Mouse (Mus musculus): ENCODE measurements around the gene Lrrc74b.
A peak's percentile ranks its signal among the peaks of the same experiment; 100 is the strongest.
"Not testable (repeated sequence)": the region's sequence is repeated elsewhere in the genome, so short reads cannot be mapped to it uniquely, and the experiment has no call there.

Gene Lrrc74b

DNA sequence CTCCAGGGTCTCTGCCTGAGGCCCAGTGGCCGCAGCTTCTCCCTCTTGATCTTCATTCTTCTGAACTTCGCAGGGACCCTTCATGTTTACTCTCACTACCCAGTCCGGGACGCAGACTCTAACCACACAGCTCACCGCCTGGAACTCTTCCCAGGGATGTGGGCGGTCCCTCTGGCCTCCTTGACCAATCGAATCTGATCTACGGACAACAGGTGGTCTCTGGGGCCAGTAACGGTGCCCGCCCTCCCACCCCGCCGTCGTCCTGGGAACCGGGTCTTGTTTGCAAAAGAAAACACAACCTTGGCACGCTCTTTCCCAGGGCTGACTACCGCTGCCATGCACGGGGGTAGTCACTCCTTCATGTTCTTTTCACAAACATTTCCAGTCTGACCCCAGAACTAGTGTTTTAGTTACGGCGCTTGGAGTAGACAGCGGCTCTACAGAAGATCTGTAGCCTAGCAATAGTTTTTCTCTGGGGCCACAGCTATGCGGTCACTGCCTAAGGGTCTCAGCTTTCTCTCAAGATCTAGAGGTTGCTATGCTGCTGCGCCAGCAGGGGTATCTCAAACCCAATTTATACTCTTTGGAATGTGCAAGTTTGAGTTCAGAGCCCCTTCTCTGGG is at the start of gene Lrrc74b:
TSS of gene Lrrc74b (minus strand) at position 120 of the 623 bp plus-strand sequence.
- peak; percentile 77 for DNase-seq (ENCODE audit: low spot score)

DNA sequence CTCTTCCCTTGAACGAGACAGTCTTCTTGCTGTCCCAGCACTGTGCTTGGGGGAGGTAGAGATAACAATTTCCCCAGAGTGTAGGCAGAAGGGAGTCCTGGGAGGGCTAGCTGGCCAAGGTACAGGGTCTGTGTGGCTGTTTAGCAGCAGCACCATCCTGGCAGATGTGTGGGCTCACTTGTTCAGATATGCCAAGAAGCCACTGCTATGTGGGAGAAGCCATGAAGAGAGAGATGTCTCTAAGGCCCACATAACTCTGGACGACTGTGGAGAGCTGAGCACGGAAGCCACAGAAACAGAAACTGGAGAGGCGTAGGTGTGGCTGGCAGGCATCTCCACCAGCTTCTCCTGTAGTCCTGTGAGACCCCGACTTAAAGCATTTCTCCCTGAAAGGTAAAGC is 44.6 kb upstream of the Lrrc74b start:
- no peak for DNase-seq (ENCODE audit: low spot score)

DNA sequence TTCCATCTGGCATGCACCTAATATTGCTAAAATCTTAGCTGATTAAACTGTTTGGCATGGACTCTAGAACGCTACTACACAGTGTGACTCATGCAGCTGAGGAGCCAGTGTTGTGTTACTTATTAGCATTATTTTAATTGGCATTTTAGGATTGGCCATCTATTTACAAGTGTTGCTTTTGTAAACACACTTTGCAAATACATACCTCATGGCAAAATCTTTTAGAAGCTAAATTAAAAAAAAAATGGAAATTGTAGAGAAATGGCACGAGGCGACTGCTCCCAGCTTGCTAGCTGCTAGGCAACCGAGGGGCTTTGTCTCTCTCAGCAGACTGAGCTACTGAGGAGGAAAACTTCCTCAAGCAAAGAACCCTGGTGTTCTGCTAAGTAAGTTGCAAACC is 43.9 kb upstream of the Lrrc74b start:
- no peak for DNase-seq (ENCODE audit: low spot score)

GRCm38 (mm10) chr16:17600944-17601562 is 40.0 kb upstream of the Lrrc74b start:
- no peak for DNase-seq (ENCODE audit: low spot score)

DNA sequence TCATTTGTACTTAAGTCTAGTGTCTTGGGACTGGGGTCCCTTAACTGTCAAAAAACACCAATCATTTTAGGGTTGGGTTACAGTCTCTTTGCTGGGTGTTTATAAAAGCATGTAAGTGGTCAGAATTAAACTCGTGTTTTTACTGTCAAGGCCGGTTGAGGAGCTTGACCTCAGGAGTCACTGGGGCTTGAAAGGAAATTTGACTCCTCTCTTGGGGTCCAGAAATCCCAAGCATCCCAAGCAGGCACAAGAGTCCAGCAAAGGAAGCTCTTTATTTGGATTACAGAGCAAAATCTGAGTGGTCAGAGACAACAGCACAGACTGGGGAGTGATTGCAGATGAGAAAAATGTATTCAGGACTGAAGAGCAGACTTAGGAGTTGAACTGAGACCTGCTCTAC is 29.7 kb upstream of the Lrrc74b start:
- DNase-seq (ENCODE audit: low spot score) = no peak

- DNase-seq (ENCODE audit: low spot score) = peak; percentile 70
Measured at GRCm38 (mm10) chr16:17584555-17584954, 23.5 kb upstream of the Lrrc74b start.

DNA sequence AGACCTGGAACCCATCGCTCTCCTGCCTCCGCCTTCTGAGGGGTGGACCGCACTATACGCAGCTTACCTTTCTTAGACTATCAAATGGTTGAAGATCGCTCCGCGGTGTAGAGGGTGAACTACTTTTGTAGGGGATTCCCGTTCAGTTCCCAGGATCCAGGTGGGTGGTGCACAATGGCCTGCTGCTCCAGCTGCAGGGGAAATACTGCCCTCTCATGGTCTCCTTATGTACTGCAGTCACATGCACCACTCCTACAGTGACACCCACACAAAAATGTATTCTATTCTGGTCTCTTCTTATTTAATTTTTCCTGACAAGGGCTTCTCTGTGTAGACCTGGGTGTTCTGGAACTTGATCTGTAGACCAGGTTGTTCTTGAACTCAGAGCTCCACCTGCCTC is 22.0 kb upstream of the Lrrc74b start, which contains the start of gene Slc7a4:
TSS of gene Slc7a4 (minus strand) at position 151 of the 400 bp plus-strand sequence.
- no peak for DNase-seq (ENCODE audit: low spot score)

DNA sequence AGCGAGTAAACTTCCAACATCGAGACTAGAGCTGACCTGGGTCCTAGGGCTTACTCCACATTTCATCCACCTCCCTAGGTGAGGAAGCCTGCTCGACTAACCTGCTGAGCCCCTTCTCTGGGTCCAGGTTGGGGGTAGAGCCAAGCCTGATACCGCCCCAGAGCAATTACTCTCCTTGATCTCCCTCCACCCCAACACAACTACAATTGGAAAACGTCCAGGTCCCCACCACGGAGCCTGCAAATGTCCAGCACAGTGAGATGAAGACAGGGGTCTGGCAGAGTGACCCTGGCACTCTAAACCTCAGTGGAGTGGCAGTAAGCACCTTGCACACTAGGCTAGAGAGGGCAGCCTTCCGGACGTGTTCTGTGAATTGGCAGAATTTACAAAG is 15.8 kb upstream of the Lrrc74b start:
- no peak for DNase-seq (ENCODE audit: low spot score)

- DNase-seq (ENCODE audit: low spot score) = peak; percentile 71
Measured at GRCm38 (mm10) chr16:17575870-17576824, 15.1 kb upstream of the Lrrc74b start.

GRCm38 (mm10) chr16:17566186-17566585 is 5.1 kb upstream of the Lrrc74b start:
- DNase-seq (ENCODE audit: low spot score) = no peak

GRCm38 (mm10) chr16:17564771-17565170 is 3.7 kb upstream of the Lrrc74b start:
- no peak for DNase-seq (ENCODE audit: low spot score)

- no peak for DNase-seq (ENCODE audit: low spot score)
Measured at GRCm38 (mm10) chr16:17564221-17564620, 3.2 kb upstream of the Lrrc74b start.

DNA sequence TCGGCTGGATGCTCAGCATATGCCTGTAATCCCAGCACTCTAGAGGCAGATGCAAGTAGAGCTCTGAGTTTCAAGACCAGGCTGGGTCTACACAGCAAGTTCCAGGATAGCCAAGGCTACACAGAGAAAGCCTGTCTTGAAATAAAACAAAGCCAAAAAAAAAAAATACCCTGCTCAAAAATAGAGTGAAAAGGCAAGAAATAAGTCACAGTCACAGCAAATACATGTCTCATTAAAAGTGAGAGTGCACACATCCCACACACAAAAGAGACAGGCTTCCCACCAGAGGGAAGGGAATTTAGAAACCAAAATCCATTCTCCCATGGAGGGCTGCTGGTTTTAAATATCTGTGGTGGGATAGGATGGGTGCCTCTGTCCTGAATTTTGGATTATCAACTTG is 2.5 kb upstream of the Lrrc74b start:
- DNase-seq (ENCODE audit: low spot score) = no peak

DNA sequence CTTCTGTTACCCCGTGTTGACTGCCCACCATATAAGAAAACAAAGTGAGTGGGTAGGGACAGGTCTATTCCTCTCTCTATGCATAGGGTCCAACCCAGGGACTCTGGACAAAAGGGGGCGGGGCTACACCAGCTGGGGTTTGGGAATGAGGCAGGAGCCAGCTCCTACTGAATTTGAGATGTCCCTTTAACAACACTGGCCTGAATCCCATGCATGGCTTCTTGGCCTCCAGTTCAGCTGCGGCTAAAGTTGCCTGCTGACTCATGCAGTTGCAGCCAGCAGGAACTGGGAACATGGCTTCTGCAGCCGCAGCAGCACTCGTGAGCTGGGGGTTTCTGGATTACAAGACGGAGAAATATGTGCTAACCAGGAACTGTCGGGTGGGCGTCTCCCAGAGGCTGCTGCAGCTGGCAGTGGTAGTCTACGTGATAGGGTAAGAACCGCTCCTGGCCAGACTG is 733 bp upstream of the Lrrc74b start, which contains the start of gene P2rx6:
TSS of gene P2rx6 (plus strand) at position 135 of the 458 bp plus-strand sequence.
- peak; percentile 31 for DNase-seq (ENCODE audit: low spot score)

- DNase-seq (ENCODE audit: low spot score) = no peak
Measured at GRCm38 (mm10) chr16:17559396-17560027, 1.5 kb downstream of the Lrrc74b start.

DNA sequence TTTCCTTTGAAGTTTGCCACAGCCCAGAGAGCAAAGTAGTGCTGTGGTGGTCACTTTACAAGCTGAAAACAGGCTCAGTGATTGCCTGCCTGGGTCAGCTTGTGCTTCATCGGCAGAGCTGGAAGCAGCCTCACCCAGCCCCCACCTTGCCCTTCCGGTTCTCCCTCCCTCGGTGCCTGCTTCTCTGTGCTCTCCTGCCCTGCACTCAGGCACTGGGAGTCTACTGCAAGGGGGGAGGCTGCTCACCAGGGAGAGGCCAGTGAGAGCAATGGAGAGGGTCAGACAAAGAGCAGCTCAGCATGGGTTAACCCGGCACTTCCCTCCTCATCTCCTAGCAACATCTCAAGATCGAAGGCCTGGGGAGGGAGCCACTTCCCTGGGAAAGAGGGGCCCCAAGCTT is 2.2 kb downstream of the Lrrc74b start:
- no peak for DNase-seq (ENCODE audit: low spot score)

DNA sequence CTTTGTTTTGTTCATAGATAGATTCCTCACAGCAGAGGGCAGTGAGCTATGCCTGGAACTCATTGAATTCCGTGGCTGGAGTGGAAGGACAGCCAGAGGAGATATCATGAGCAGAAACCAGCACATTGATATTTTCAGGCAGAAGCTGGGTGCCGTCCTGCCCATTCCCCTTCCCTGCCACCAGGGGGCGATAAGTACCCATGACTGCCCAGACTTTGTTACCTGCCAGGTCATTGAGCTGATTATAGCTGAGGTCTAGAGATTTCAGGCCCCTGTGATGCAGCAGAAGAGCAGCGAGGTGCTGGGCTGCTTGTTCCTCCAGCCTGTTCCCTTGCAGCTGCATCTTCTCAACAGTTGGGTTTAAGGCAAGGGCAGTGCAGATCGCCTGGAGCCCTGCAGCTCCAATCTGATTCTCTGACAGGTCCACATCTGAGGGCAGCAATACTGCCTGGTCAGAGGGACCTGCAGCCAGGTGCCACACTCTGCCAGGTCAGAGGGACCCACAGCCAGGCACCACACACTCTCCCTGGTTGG is 3.0 kb downstream of the Lrrc74b start:
- DNase-seq (ENCODE audit: low spot score) = peak; percentile 48

GRCm38 (mm10) chr16:17556907-17557306 is 4.1 kb downstream of the Lrrc74b start:
- DNase-seq (ENCODE audit: low spot score) = no peak

GRCm38 (mm10) chr16:17556180-17556579 is 4.9 kb downstream of the Lrrc74b start:
- DNase-seq (ENCODE audit: low spot score) = no peak

DNA sequence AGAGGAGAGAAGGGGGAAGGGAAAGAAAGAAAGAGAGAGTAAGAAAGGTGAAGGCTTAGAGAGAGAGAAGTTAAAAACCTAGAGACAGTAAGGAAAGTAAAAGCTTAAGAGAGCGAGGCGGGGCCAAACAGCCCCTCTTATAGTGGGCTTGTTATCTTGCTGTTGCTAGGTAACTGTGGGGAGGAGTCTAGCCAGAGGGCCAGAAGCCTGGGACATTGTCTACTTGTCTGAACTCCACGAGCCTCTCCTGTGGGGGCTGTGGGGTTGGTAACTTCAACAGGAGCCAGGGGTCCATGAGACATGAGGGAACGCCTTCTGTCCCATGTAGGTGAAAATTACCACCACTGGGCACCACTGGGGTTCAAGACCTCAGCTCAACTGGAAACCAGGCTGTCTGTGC is 6.3 kb downstream of the Lrrc74b start:
- not testable (repeated sequence) for DNase-seq (ENCODE audit: low spot score)

DNA sequence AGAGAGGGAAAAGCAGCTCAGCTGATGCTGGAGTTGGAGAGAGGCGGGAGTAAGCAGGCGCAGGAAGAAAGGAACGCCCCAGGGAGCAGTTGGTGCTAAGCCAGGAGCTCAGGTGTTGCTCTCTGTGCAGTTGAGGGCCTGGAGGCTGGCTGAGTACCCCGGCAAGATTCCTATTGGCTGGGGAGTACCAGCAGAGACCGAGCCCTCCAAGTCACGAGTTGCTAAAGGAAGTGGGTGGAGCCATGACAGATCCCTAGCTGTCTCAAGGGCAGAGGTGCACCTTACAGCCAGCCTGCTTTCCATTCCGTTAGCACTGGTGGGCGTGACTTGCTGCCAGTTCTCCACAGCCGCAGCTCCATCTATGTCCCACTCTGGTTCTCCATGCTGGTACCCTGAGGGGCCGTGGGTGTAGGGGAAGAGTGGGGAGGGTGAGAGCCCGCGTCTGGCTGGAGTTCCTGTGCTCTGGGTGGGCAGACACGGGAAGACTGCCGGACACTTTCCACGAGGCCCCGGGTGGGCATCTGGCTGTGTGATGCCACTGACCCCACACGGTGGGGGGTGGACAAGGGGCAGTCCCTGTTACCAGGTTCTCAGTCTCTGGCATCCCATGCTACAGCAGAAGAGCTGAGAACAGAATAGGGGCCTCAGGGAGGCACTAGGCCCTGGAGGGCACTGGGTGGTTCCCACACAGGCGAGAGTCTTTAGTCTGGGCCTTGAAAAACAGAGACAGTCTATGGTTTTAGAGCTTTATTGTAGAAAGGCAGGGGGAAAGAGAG is 6.9 kb downstream of the Lrrc74b start:
- DNase-seq (ENCODE audit: low spot score) = peak; percentile 48

Measured in ovary, adult 18-20 months (tissue).